Mouse (Mus musculus): ENCODE measurements around the gene Olfr71. TPM values are rescaled to one million over a fixed set of nuclear protein-coding genes. Genes with fewer than 3 reads are reported as not detected.

The Olfr71 gene
- total RNA-seq, 1 experiment, result not detected

GRCm38 (mm10) chr4:43726228-43726993, 16.4 kb upstream of the Olfr71 start:
- Histone ChIP-seq H3K4me3 (ENCODE audit: insufficient read depth in 1 of 2, low read depth in 1 of 2, low read length in 2 of 2, poor library complexity in 1 of 2, severe bottlenecking in 1 of 2) (no peak overlapping the region), H3K27ac (ENCODE audit: insufficient read depth, low read depth, low read length, poor library complexity, severe bottlenecking) (no peak overlapping the region), H3K36me3 (ENCODE audit: control insufficient read depth, insufficient read depth, low read length, poor library complexity, severe bottlenecking) (no peaks in the 10 kb centered on the region), H3K4me1 (ENCODE audit: control insufficient read depth in 2 of 2, insufficient read depth in 2 of 2, low read length in 2 of 2, poor library complexity in 1 of 2) (peaks cover 5 to 13% of the 10 kb centered on the region in 2 experiments; a peak in 3 of 4 replicates), H3K9ac (ENCODE audit: insufficient read depth, low read depth, low read length, poor library complexity, severe bottlenecking) (no peak overlapping the region), H3K9me3 (ENCODE audit: control insufficient read depth, insufficient read depth, low read depth, low read length) (no peaks in the 10 kb centered on the region)
- DNase-seq (ENCODE audit: low read depth, low spot score), result no peak
- TF ChIP-seq MAFK (IDR thresholded peaks at IDR 0.05; ENCODE audit: insufficient read depth, low read depth, low read length), result no peak
- no peak for TF ChIP-seq ZNF384 (IDR thresholded peaks at IDR 0.05; ENCODE audit: low read depth, low read length)
- TF ChIP-seq CHD2 (IDR thresholded peaks at IDR 0.05; ENCODE audit: low read depth, low read length), result no peak
- TF ChIP-seq ZC3H11A (IDR thresholded peaks at IDR 0.05; ENCODE audit: borderline replicate concordance, low read depth, low read length), result no peak
- no peak for TF ChIP-seq HCFC1 (IDR thresholded peaks at IDR 0.05; ENCODE audit: borderline replicate concordance, insufficient read depth, low read length)
- in situ Hi-C loops (cut with MboI; ENCODE audit: low sequenced_read_pairs in 2 of 2, unreplicated experiment in 2 of 2), result loop anchor here (25.0 kb wide), 1 partner anchor 136 kb away; the partner anchor contains the start of gene Olfr155 (in 2 of the 2)

- H3K4me3 ChIP-seq (ENCODE audit: insufficient read depth in 1 of 2, low read depth in 1 of 2, low read length in 2 of 2, poor library complexity in 1 of 2, severe bottlenecking in 1 of 2), result no peak overlapping the region
- no peak for TF ChIP-seq CHD2 (IDR thresholded peaks at IDR 0.05; ENCODE audit: low read depth, low read length)
- peak; percentile 27; the same call in 1 of the 2 replicates for TF ChIP-seq ZC3H11A (IDR thresholded peaks at IDR 0.05; ENCODE audit: borderline replicate concordance, low read depth, low read length)
- TF ChIP-seq ZNF384 (IDR thresholded peaks at IDR 0.05; ENCODE audit: low read depth, low read length), result no peak
- TF ChIP-seq HCFC1 (IDR thresholded peaks at IDR 0.05; ENCODE audit: borderline replicate concordance, insufficient read depth, low read length), result no peak
- TF ChIP-seq MAFK (IDR thresholded peaks at IDR 0.05; ENCODE audit: insufficient read depth, low read depth, low read length), result no peak
- H3K36me3 ChIP-seq (ENCODE audit: control insufficient read depth, insufficient read depth, low read length, poor library complexity, severe bottlenecking), result no peaks in the 10 kb centered on the region
- DNase-seq (ENCODE audit: low read depth, low spot score), result no peak
- in situ Hi-C loops (cut with MboI; ENCODE audit: low sequenced_read_pairs in 2 of 2, unreplicated experiment in 2 of 2), result loop anchor here (25.0 kb wide), 1 partner anchor 138 kb away; the partner anchor contains the start of gene Olfr155 (in 2 of the 2)
- no peaks in the 10 kb centered on the region for H3K9me3 ChIP-seq (ENCODE audit: control insufficient read depth, insufficient read depth, low read depth, low read length)
- H3K27ac ChIP-seq (ENCODE audit: insufficient read depth, low read depth, low read length, poor library complexity, severe bottlenecking), result no peak overlapping the region
- no peak overlapping the region for H3K9ac ChIP-seq (ENCODE audit: insufficient read depth, low read depth, low read length, poor library complexity, severe bottlenecking)
- H3K4me1 ChIP-seq (ENCODE audit: control insufficient read depth in 2 of 2, insufficient read depth in 2 of 2, low read length in 2 of 2, poor library complexity in 1 of 2), result peaks cover 2 to 7% of the 10 kb centered on the region in 2 experiments; a peak in 3 of 4 replicates
These were observed 14.7 kb upstream of the Olfr71 start for GRCm38 (mm10) chr4:43724764-43725163.

- H3K4me1 ChIP-seq (ENCODE audit: control insufficient read depth in 2 of 2, insufficient read depth in 2 of 2, low read length in 2 of 2, poor library complexity in 1 of 2), result peaks cover 0 to 4% of the 10 kb centered on the region in 2 experiments; a peak in 1 of 4 replicates
- H3K9me3 ChIP-seq (ENCODE audit: control insufficient read depth, insufficient read depth, low read depth, low read length), result no peaks in the 10 kb centered on the region
- no peak for TF ChIP-seq MAFK (IDR thresholded peaks at IDR 0.05; ENCODE audit: insufficient read depth, low read depth, low read length)
- TF ChIP-seq HCFC1 (IDR thresholded peaks at IDR 0.05; ENCODE audit: borderline replicate concordance, insufficient read depth, low read length), result no peak
- TF ChIP-seq ZNF384 (IDR thresholded peaks at IDR 0.05; ENCODE audit: low read depth, low read length), result no peak
- TF ChIP-seq ZC3H11A (IDR thresholded peaks at IDR 0.05; ENCODE audit: borderline replicate concordance, low read depth, low read length), result no peak
- TF ChIP-seq CHD2 (IDR thresholded peaks at IDR 0.05; ENCODE audit: low read depth, low read length), result no peak
- H3K4me3 ChIP-seq (ENCODE audit: insufficient read depth in 1 of 2, low read depth in 1 of 2, low read length in 2 of 2, poor library complexity in 1 of 2, severe bottlenecking in 1 of 2), result no peak overlapping the region
- no peaks in the 10 kb centered on the region for H3K36me3 ChIP-seq (ENCODE audit: control insufficient read depth, insufficient read depth, low read length, poor library complexity, severe bottlenecking)
- H3K27ac ChIP-seq (ENCODE audit: insufficient read depth, low read depth, low read length, poor library complexity, severe bottlenecking), result no peak overlapping the region
- in situ Hi-C loops (cut with MboI; ENCODE audit: low sequenced_read_pairs in 2 of 2, unreplicated experiment in 2 of 2), result no loop called here
- no peak overlapping the region for H3K9ac ChIP-seq (ENCODE audit: insufficient read depth, low read depth, low read length, poor library complexity, severe bottlenecking)
- DNase-seq (ENCODE audit: low read depth, low spot score), result no peak
These were observed 12.1 kb upstream of the Olfr71 start for GRCm38 (mm10) chr4:43722191-43722590.

GRCm38 (mm10) chr4:43720491-43721228, 10.6 kb upstream of the Olfr71 start:
- Histone ChIP-seq H3K9me3 (ENCODE audit: control insufficient read depth, insufficient read depth, low read depth, low read length) (no peaks in the 10 kb centered on the region), H3K4me3 (ENCODE audit: insufficient read depth in 1 of 2, low read depth in 1 of 2, low read length in 2 of 2, poor library complexity in 1 of 2, severe bottlenecking in 1 of 2) (peak overlapping the region in 1 of 2 experiments; percentile 21; a peak in 1 of 4 replicates), H3K9ac (ENCODE audit: insufficient read depth, low read depth, low read length, poor library complexity, severe bottlenecking) (no peak overlapping the region; the same call in 1 of the 2 replicates), H3K4me1 (ENCODE audit: control insufficient read depth in 2 of 2, insufficient read depth in 2 of 2, low read length in 2 of 2, poor library complexity in 1 of 2) (no peaks in the 10 kb centered on the region; a peak in 1 of 4 replicates), H3K36me3 (ENCODE audit: control insufficient read depth, insufficient read depth, low read length, poor library complexity, severe bottlenecking) (no peaks in the 10 kb centered on the region), H3K27ac (ENCODE audit: insufficient read depth, low read depth, low read length, poor library complexity, severe bottlenecking) (peak overlapping the region; percentile 29; the same call in 1 of the 2 replicates)
- no peak for DNase-seq (ENCODE audit: low read depth, low spot score)
- in situ Hi-C loops (cut with MboI; ENCODE audit: low sequenced_read_pairs in 2 of 2, unreplicated experiment in 2 of 2), result no loop called here
- TF ChIP-seq ZNF384 (IDR thresholded peaks at IDR 0.05; ENCODE audit: low read depth, low read length) (no peak), MAFK (IDR thresholded peaks at IDR 0.05; ENCODE audit: insufficient read depth, low read depth, low read length) (no peak), HCFC1 (IDR thresholded peaks at IDR 0.05; ENCODE audit: borderline replicate concordance, insufficient read depth, low read length) (no peak), ZC3H11A (IDR thresholded peaks at IDR 0.05; ENCODE audit: borderline replicate concordance, low read depth, low read length) (no peak), CHD2 (IDR thresholded peaks at IDR 0.05; ENCODE audit: low read depth, low read length) (no peak)

Data from ES-E14 (cell line).